Mouse (Mus musculus) lung, postnatal 14 days (tissue): Measurements from ENCODE around the gene 1700018F24Rik.
"Not testable (repeated sequence)": the region's sequence is repeated elsewhere in the genome, so short reads cannot be mapped to it uniquely, and the experiment has no call there.

ENCODE experiments used
- DNase-seq: peaks from one replicate; pipeline ENCODE4 v3.0.0; 2021

Gene 1700018F24Rik

GRCm38 (mm10) chr5:145042690-145043089 is at the start of gene 1700018F24Rik:
TSS of gene 1700018F24Rik (plus strand) at chr5:145042990.
- not testable (repeated sequence) for DNase-seq

DNA sequence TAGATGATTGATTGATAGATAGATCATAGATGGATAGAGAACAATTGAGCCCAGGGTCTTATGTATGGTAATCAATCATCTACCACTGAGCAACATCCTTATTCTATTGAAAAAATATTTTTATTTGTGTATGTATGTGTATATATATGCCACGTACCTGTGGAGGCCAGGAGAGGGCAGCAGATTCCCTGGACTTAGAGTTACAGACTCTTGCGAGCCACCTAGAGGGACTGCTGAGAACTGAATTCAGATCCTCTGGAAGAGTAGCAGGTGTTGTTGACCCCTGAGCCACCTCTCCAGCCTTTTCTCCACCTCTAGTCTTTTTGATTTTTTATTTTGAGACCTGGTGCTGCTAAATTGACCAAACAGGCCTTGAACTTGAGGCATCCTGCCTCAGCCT is 44.3 kb upstream of the 1700018F24Rik start:
- DNase-seq: no peak

GRCm38 (mm10) chr5:145003362-145003761 is 39.4 kb upstream of the 1700018F24Rik start:
- DNase-seq: no peak

DNA sequence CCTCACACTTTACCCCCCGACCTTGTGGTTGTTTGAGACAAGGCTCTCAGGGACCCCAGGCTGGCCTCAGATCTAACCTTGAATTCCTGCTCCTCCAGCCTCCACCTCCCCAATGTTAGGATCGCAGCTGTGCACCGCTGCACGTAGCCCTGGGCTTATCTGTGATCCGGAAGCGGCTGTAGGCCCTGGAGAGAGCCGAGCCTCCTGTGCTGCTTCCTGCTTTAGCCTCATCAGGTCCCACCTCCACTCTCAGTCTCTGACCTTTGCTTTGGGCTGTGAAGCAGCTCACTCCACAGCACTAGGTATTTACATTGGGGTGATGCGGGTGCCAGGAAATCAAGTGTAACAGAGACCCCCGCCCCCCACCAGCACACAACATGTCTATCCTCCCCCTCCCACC is 38.3 kb upstream of the 1700018F24Rik start:
- no peak for DNase-seq

- no peak for DNase-seq
Measured at GRCm38 (mm10) chr5:145005596-145005995, 37.2 kb upstream of the 1700018F24Rik start.

DNA sequence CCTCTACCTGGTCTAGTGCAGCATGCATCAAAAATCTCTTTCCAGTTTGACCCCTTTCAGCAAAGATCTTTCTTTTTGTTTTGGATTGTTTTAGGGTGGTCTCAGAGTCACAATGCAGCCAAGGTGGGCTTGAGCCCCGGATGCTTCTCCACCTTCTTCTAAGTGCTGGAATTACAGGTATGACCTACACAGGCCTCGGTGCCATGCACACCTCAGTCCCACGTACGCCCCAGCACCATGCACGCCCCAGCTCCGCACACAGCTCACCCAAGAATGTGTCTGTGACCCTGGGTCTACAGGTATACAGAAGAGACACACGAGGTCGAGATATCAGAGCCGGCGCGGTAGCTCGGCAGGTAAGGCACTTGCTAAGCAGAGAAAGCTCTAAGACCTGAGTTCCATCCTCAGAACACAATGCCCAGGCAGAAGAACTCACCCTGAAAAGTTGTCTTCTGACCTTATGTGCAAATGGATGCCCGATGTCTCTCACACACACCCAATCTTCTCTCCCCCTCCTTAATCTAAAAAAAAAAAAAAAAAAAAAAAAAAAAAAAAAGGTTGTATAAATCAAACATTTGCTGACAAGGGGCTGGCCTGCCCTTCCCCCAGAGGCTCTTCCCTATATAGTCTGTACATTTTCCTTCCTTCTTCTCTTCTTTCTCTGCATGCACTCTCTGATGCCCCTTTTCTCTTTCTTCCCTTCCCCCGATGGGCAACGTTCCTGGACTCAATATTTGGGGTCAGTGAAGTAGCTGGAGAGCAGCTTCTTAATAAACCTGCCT is 33.7 kb upstream of the 1700018F24Rik start:
- DNase-seq: no peak

DNA sequence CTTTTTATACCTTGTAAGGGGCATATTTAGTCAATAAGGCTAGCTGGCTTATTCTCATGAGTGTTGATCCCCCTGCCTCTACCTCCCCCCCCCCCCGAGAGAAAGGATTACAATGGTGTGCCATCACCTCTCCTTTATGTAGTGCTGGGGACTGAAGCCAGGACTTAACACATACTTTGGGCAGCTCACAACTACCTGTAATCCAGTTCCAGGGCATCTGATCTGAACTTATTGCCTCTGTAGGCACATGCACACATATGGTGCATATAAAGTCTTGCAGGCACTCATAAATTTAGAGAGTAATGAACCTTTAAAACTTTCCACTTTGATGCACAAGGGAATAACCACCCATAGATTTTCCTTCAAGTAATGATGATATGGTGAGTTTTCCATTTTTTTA is 28.5 kb upstream of the 1700018F24Rik start:
- DNase-seq: no peak

DNA sequence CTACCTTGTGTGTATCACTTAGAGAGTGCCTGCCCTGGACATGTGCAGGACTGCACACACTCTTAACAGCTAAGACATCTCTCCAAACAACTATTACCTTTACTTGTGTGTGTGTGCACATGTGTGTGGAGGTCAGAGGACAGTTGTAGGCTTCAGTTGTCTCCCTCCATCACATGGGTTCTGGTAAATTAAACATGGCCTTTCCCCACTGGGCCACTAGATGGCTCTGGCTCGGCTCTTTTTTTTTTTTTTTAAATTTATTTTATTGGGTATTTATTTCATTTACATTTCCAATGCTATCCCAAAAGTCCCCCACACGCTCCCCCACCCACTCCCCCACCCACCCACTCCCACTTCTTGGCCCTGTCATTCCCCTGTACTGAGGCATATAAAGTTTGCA is 26.0 kb upstream of the 1700018F24Rik start:
- not testable (repeated sequence) for DNase-seq

- DNase-seq: not testable (repeated sequence)
Measured at GRCm38 (mm10) chr5:145020254-145020653, 22.5 kb upstream of the 1700018F24Rik start.

DNA sequence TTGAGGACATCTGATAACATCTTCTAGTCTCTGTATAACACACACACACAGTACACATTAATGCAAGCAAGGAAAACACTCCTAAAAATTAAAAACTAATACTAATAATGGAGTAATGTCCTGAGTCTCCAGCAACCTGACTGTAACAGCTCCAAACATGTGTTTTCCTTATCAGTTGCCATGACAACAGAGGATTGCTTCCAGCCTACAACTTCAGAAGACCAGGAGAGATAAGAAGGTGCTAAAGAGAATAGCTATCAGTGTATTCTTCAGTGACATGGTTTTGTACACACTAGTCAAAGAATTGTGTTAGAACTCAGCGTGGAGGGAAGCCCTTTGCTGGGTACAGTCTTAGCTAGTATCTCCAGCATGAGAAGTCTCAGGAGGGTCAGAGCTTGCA is 22.1 kb upstream of the 1700018F24Rik start:
- DNase-seq: not testable (repeated sequence)

DNA sequence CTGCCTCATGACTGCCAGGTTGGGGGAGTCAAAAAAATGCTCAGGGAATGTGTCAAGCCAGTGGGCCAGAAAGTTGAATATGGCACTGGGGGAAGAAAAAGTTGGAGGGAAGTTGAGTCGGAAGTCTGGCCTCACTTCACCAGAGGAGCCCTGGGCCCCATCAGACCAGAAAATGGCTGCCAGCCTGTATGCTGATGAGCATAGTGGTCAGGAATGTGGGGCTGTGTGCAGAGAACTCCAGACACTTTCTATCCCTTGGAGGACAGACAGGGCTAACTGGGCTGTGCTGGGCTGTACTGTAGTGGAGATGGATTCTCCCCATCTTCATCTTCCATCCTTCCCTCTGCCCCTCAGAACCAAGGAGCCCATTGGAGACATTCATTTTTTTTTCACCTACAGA is 12.3 kb upstream of the 1700018F24Rik start:
- DNase-seq: not testable (repeated sequence)

DNA sequence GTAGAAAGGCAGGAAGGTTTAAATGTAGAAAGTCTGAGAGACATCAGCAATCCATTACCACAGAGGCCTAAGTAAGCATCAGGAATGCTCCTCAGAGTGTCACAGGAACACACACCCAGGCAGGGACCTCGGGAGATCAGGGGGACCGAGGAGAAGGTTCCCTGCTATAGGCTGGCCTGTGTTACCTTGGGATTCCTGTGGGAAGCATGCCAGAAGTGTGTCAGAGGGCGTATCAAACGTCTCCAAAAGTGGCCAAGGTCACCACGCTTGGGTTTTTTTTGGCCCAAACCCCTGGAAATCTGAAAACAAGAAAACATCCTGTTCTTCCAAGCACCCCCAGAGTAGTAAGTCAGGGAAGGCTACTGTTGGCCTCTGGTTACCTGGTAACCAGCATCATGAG is 10.4 kb upstream of the 1700018F24Rik start, which contains the start of gene Gm4871:
Gene Gm4871 (minus strand): TSS at position 364 of the 400 bp plus-strand sequence.
- DNase-seq: not testable (repeated sequence)

DNA sequence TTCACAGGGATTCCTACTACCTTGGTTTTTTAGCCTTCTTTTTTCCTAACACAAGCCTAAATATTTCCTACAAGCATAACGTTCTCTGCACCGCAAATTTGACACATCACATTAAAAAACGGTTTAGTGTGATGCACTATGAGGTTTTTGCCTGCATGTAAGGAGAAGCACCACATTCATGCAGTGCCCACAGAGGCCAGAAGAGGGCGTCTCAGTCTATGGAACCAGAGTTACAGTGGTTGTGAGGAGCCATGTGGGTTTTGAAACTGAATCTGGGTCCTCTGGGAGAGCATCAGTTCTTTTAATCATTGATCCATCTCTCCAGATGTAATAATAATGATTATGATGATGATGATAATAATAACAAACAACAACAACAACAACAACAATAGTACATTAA is 1.2 kb upstream of the 1700018F24Rik start:
- peak; percentile 3 for DNase-seq

DNA sequence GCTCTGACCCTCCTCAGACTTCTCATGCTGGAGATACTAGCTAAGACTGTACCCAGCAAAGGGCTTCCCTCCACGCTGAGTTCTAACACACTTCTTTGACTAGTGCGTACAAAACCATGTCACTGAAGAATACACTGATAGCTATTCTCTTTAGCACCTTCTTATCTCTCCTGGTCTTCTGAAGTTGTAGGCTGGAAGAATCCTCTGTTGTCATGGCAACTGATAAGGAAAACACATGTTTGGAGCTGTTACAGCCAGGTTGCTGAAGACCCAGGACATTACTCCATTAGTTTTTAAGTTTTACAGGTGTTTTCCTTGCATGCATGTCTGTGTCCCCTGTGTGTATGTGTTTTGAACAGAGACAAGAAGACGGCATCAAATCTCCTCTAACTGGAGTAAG is 11.4 kb downstream of the 1700018F24Rik start:
- DNase-seq: not testable (repeated sequence)

- DNase-seq: no peak
Measured at GRCm38 (mm10) chr5:145057907-145058306, 15.1 kb downstream of the 1700018F24Rik start.

DNA sequence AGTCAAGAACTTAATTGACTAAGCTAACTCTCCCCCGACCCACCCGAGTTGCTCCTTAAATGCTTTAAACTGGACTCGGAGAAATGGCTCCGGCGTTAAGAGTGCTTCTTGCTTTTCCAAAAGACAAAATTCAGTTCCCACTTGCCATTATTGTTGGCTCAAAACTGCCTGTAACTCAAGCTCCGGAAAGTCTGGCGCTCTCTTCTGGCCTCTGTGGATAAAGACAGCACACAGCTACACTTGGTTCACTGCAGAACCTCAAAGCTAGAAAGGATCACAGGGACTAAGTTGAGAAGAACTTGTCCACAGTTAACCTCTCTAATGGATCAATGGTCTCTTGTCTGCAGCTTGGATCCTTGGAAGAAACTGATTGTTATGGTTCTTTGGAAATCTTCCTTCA is 15.9 kb downstream of the 1700018F24Rik start:
- no peak for DNase-seq

DNA sequence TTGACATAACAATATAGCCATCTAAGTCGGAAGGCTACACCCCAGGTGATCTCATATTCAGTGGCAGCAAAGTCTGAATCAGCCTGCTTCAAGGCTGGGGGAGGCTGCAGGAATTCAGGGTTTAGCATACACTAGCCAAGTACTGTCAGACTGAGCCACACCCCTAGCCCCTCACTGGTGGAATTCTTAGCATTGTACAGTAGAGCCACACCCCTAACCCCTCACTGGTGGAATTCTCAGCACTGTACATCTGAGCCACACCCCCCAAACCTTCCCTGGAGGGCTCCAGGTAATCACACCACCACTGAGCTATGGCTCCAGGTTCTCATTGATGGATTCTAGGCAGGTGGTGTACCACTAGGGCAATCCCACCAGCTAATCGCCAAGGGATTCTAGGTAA is 16.7 kb downstream of the 1700018F24Rik start:
- no peak for DNase-seq

- no peak for DNase-seq
Measured at GRCm38 (mm10) chr5:145064765-145065340, 22.1 kb downstream of the 1700018F24Rik start.

GRCm38 (mm10) chr5:145068863-145069262 is 26.1 kb downstream of the 1700018F24Rik start:
- DNase-seq: no peak

DNA sequence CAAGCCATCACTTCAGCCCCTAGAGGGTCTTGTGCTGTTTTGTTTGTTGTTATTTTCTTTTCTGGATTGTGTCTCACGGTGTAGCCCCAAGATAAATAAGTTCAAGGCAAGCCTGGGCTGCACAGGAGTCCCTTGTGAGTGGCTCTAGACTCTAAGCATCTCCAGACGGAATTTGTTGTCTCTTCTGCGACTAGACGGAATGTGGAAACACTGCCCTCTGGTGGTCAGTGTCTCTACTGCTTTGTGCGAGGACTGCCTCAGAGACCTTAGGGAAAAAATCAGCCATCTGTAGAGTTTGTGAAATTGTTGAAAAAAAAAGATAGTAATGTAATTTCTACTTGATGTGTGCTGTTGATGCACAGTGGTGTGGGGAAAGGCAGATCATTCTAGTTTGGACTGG is 26.9 kb downstream of the 1700018F24Rik start:
- peak; percentile 82 for DNase-seq

DNA sequence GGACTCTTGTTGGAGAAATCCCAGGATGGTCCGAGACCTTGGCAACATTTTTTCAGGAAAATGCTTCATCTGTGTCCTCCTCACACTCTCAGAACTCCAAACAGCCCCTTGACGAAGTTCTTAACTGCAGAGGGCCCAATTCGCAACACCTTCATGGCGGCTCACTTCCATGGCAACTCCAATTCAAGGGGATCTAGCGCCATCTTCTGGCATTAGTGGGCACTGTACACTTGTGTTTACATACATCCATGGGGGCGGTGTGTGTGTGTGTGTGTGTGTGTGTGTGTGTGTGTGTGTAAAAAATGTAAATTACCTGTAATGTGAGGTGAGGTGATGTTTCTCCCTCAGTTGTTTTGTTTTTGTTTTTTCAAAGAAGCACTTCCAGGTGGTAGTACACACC is 28.6 kb downstream of the 1700018F24Rik start:
- DNase-seq: no peak

DNA sequence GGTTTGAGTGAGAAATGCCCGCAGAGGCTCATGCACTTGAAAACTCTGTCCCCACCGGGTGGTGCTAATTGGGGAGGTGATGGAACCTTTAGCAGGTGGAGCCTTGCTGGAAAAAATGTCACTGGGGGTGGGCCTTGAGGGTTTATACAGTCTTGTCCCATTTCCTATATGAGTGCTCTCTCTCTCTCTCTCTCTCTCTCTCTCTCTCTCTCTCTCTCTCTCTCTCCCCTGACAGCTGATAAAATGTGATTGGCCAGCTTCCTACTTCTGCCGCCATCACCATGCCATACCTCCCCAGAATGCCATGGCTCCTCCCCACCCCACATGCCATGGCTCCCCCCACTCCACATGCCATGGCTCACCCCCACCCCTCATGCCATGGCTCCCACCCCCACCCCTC is 32.3 kb downstream of the 1700018F24Rik start:
- DNase-seq: no peak

DNA sequence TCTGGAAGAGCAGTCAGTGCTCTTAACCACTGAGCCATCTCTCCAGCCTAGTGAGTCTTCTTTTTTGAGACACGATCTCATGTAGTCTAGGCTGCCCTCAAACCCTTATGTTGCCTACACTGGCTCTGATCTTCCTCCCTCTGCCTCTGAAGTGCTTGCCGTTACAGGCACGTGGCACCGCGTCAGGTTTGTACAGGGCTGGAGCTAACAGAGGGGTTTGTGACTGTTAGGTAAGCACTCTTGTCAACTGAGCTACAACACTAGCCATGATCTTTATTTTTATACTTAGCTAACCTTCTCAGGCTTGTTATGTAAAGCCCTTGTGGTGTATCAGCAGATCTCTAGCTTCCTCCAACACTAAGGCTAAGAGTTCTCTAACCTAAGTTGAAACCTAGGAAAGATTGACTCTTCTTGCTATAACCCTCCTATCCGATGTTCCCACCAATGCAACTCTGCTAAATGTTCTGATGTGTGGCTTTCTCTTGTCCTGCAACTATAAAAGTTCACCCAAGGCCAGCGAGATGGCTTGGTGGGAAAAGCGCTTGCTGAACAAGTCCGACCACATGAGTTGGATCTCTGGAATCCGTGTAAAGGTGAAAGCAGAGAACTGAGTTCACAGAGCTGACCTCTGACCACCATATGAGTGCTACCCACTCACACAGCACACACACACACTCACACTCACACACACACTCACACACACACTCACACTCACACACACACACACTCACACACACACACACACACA is 39.2 kb downstream of the 1700018F24Rik start:
- no peak for DNase-seq

- DNase-seq: not testable (repeated sequence)
Measured at GRCm38 (mm10) chr5:145083201-145083600, 40.4 kb downstream of the 1700018F24Rik start.
